Mouse (Mus musculus) midbrain, embryonic 13.5 days (tissue): ENCODE measurements at regions not wholly inside any gene's neighbourhood (a gene's known extent, or its start where the extent isn't known, plus 50 kb on each side); places are given as distances from the start of the nearest gene placed in this dataset.

Experiments
- ATAC-seq: fragments of 200-750 bp; cut with Nextera tagmentation; 2 replicates; pipeline ENCODE4 v1.8.0; 2017; ENCODE audit warnings: mild to moderate bottlenecking, moderate TSS enrichment, moderate library complexity
- H3K27ac ChIP-seq: fragments of 300-500 bp; sonication (generic); 2 replicates; pipeline ENCODE4 v1.5.1; 2015; ENCODE audit warnings: inconsistent platforms, mild to moderate bottlenecking, moderate library complexity
- H3K27me3 ChIP-seq: fragments of 300-500 bp; sonication (generic); 2 replicates; pipeline ENCODE4 v1.6.1; 2015; ENCODE audit warnings: mild to moderate bottlenecking, inconsistent platforms
- H3K36me3 ChIP-seq: fragments of 300-500 bp; sonication (generic); 2 replicates; pipeline ENCODE4 v1.6.1; 2015; ENCODE audit warnings: mild to moderate bottlenecking, inconsistent platforms
- H3K4me1 ChIP-seq: fragments of 300-500 bp; sonication (generic); replicated peaks from 2 replicates; pipeline ENCODE4 v1.6.1; 2015; ENCODE audit warnings: inconsistent platforms
- H3K4me2 ChIP-seq: fragments of 300-500 bp; sonication (generic); replicated peaks from 2 replicates; pipeline ENCODE4 v1.6.1; 2015; ENCODE audit warnings: moderate library complexity, mild to moderate bottlenecking, inconsistent platforms
- H3K4me3 ChIP-seq: fragments of 300-500 bp; sonication (generic); replicated peaks from 2 replicates; pipeline ENCODE4 v1.5.1; 2015; ENCODE audit warnings: mild to moderate bottlenecking, inconsistent platforms
- H3K9ac ChIP-seq: fragments of 300-500 bp; sonication (generic); replicated peaks from 2 replicates; pipeline ENCODE4 v1.6.1; 2015; ENCODE audit warnings: mild to moderate bottlenecking, inconsistent platforms
- H3K9me3 ChIP-seq: fragments of 300-500 bp; sonication (generic); 2 replicates; pipeline ENCODE4 v1.6.1; 2016; ENCODE audit warnings: mild to moderate bottlenecking, inconsistent platforms
- WGBS: fragments of 180-500 bp; shearing (Covaris S2); methylation state at CpG from one replicate; pipeline ENCODE4 v1.1.7; 2015; 5-methylcytosine and 5-hydroxymethylcytosine counted together

DNA sequence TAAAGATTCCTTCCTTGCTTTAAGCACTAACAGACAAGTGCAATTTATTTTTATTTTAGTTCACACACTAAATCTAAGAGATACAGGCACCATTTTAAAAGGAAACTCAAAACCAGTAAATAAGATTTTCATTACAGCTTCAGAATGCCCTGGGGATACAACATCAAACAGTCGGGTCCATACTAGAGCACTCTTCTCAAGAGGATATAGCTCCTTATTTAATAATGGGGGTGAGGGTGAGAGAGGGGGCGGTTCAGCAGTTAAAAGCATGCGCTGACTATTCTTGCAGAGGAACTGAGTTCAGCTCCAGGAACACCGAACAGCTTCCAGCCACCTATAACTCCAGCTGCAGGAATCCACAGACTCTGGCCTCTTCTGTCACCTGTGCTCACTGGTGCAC, 164.2 kb downstream of the Twistnb start:
- no peaks in the 10 kb centered on the region for H3K36me3 ChIP-seq
- no peak; the same call in 1 of the 2 replicates for ATAC-seq
- peaks cover 11% of the 10 kb centered on the region for H3K4me1 ChIP-seq
- H3K27ac ChIP-seq = no peak overlapping the region
- no peaks in the 10 kb centered on the region for H3K27me3 ChIP-seq
- no peak overlapping the region for H3K9ac ChIP-seq
- no peak overlapping the region for H3K4me2 ChIP-seq
- H3K4me3 ChIP-seq = no peak overlapping the region
- WGBS = 67% methylated on average over 4 of the region's 4 CpGs
- no peaks in the 10 kb centered on the region for H3K9me3 ChIP-seq

DNA sequence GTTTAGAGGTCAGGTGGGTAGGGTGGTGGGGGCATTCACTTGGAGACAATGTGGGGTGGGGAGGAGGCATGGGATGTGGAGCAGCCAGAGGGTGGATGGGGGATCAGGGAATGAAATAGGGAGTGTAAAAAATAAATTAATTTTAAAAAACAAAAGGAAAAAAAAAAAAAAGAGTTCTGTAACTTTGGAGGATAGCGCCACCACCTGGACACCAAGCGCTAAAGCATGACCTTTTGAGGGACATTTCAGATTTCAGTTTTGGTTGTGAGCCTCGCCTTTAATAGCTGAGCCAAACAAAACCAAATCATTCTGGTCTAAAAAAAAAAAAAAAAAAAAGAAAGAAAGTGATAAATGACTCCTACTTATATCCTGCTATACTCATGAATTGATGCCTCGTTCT, 176.0 kb downstream of the Twistnb start:
- WGBS = 50% methylated on average over 4 of the region's 4 CpGs
- Histone ChIP-seq H3K27me3 (no peaks in the 10 kb centered on the region), H3K4me2 (no peak overlapping the region), H3K4me3 (no peak overlapping the region), H3K4me1 (no peaks in the 10 kb centered on the region), H3K9me3 (no peaks in the 10 kb centered on the region), H3K27ac (no peak overlapping the region), H3K9ac (no peak overlapping the region), H3K36me3 (no peaks in the 10 kb centered on the region)
- no peak for ATAC-seq

DNA sequence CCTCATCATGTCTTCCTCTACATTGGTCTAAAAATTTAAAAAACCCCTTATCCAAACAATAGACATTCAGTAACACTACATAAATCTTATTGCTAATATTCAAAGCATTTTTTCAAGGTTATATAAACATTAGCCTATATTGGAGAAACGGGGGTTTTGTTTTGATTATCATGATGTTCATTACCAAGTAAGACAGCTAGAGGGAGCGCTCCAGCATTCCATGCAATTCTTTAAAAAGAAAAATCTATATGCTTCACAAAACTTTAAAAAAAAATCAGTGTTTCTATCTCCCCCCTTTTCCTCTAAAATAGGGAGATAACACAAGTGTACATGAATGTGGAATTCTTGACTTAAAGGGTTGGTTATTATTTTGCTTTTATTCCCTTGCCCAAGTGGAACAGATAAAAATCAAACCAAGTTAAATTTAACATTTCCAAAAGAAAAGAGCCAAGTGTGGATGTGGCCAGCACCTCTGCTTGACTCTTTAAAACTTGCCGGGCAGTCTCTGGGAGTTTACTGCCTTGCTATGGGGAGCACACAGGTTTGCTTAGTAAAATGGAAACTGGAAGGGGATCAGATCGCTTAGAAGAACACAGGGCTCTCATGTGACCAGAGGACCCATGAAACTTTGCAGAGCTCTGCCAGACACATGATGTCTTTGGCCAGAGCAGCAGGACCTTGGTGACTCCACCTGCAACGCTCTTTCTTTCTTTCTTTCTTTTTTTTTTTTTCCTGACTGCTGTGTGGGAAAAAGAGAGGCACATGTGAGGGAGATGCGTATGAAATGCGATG, 178.6 kb downstream of the Twistnb start:
- H3K9ac ChIP-seq = no peak overlapping the region
- no peaks in the 10 kb centered on the region for H3K9me3 ChIP-seq
- no peak for ATAC-seq
- no peaks in the 10 kb centered on the region for H3K36me3 ChIP-seq
- 78% methylated on average over 7 of the region's 7 CpGs for WGBS
- no peak overlapping the region for H3K4me3 ChIP-seq
- H3K27me3 ChIP-seq = no peaks in the 10 kb centered on the region
- no peak overlapping the region for H3K27ac ChIP-seq
- H3K4me1 ChIP-seq = no peaks in the 10 kb centered on the region
- no peak overlapping the region for H3K4me2 ChIP-seq

DNA sequence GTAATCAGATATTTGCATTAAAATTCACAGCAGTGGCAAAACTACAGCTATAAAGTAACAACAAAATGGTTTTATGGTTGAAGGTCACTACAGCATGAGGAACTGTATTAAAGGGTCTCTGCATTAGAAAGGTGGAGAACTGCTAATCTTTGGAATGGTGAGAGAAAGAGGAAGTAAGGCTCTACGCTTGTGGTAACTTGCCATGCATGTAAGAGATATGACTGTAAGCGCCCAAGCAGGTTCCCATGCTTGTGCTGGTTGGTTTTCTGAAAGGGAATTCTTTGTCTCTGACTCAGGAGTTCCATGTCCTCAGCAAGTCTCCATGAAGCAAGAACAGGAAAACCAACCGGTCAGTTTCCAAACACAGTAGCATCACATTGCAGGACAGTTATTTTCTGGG, 182.9 kb downstream of the Twistnb start:
- H3K4me3 ChIP-seq = no peak overlapping the region
- no peak overlapping the region for H3K4me2 ChIP-seq
- no peaks in the 10 kb centered on the region for H3K36me3 ChIP-seq
- 78% methylated on average over 3 of the region's 3 CpGs for WGBS
- no peak overlapping the region for H3K9ac ChIP-seq
- no peaks in the 10 kb centered on the region for H3K27me3 ChIP-seq
- no peaks in the 10 kb centered on the region for H3K9me3 ChIP-seq
- no peaks in the 10 kb centered on the region for H3K4me1 ChIP-seq
- no peak for ATAC-seq
- H3K27ac ChIP-seq = no peak overlapping the region

DNA sequence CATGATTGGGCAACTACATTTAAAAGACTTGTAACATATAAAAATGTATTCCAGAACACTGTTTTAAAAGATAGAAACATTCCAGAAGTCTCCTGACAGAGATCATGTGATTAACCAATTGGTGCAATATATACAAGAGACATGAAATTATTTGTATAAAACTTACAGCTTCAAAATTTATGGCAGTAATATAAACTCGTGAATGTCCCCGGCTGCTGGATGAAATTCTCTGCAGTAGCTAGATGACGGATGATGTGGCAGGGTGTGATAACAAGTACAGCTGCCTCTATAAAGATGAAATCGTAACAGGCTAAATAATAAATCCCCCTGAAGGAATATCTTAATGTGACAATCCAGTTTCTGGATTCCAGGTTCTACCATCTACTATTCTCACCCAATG, 191.0 kb downstream of the Twistnb start:
- Histone ChIP-seq H3K27ac (no peak overlapping the region), H3K4me1 (no peaks in the 10 kb centered on the region), H3K9me3 (no peaks in the 10 kb centered on the region), H3K4me2 (no peak overlapping the region), H3K36me3 (no peaks in the 10 kb centered on the region), H3K9ac (no peak overlapping the region), H3K4me3 (no peak overlapping the region), H3K27me3 (no peaks in the 10 kb centered on the region)
- 93% methylated on average over 4 of the region's 4 CpGs for WGBS
- no peak for ATAC-seq

DNA sequence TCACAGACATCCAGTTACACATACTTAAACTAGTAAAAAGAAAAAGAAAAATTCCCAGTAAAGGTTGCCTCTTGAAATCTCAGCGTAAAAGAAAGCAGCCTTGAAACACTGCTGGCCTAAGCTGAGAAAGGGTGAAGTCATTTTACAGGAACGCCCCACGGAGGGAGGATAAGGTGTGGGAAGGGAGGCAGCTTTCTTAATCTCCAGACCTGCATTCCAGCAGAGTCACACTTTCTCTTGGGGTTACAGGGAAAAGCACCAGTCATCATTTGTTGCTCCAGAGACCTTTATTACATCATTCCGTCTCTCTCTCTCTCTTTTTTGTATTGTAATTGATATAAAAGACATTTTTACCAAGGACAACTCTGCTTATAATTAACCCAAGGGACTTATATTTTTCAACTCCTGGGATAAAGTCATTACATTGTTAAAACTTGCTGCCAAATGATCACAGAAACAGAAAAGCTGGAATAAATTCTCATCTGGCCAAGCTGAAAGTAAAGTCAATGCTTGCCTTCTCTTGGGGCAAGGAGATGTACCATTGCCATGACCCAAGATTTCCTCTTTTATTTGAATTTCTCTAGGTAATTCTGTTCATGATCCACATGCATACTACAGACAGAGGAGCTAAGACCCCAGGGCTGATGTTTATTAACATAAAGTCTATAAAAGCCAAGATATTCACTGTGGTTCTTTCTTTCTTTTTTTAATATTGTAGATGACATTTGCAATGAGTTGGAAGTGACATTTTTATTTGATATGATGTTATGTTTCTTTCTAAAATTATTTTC, 196.9 kb downstream of the Twistnb start:
- Histone ChIP-seq H3K9me3 (no peaks in the 10 kb centered on the region), H3K36me3 (no peaks in the 10 kb centered on the region), H3K4me1 (no peaks in the 10 kb centered on the region), H3K4me2 (no peak overlapping the region), H3K27ac (no peak overlapping the region), H3K9ac (no peak overlapping the region), H3K4me3 (no peak overlapping the region), H3K27me3 (no peaks in the 10 kb centered on the region)
- ATAC-seq = no peak
- 81% methylated on average over 4 of the region's 4 CpGs for WGBS

DNA sequence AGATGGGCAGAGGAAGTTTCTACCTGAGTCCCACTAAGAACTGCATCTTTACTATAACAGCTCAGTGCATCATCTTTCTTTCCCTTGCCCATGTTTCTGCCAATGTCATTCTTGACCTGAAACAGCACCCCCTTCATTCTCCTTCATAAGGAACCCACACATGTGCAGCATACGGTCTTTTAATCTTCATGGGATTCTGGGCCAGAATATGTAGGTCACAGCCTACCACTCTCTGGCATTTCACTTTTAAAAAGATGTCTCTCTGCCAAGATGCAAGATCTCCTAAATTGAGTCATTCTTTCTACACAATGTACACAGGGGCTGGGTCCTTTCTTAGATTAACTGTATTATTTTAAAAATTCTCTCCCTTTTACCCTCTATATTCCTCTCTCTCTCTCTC, 223.2 kb downstream of the Twistnb start:
- no peak for ATAC-seq
- H3K4me2 ChIP-seq = no peak overlapping the region
- H3K4me3 ChIP-seq = no peak overlapping the region
- peaks cover 6% of the 10 kb centered on the region for H3K4me1 ChIP-seq
- no peaks in the 10 kb centered on the region for H3K27me3 ChIP-seq
- no peak overlapping the region for H3K9ac ChIP-seq
- H3K36me3 ChIP-seq = no peaks in the 10 kb centered on the region
- H3K9me3 ChIP-seq = no peaks in the 10 kb centered on the region
- H3K27ac ChIP-seq = no peak overlapping the region
- 89% methylated on average over 1 of the region's 1 CpGs for WGBS

DNA sequence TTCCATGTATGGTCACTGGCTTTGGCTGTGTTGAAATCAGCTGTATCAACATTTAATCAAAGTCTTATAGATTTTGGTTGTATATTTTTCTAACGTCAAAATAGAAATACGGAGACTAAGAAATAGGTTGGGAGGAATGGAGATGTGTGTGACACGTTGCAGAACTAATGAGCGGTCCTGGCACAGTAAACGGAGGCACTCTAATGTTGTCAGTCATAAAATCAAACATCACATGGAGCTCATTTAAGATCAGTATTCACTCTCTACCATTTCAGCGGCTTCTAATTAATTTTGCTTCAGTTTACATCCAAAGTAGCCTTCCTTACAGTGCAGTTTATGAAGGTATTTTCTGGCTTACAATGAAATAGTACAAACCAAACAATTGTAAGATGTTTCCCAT, 246.1 kb downstream of the Twistnb start:
- ATAC-seq = no peak
- H3K27me3 ChIP-seq = no peaks in the 10 kb centered on the region
- no peaks in the 10 kb centered on the region for H3K9me3 ChIP-seq
- no peak overlapping the region for H3K27ac ChIP-seq
- no peak overlapping the region for H3K4me3 ChIP-seq
- H3K4me2 ChIP-seq = no peak overlapping the region
- H3K4me1 ChIP-seq = no peaks in the 10 kb centered on the region
- H3K9ac ChIP-seq = no peak overlapping the region
- WGBS = 90% methylated on average over 6 of the region's 6 CpGs
- no peaks in the 10 kb centered on the region for H3K36me3 ChIP-seq

DNA sequence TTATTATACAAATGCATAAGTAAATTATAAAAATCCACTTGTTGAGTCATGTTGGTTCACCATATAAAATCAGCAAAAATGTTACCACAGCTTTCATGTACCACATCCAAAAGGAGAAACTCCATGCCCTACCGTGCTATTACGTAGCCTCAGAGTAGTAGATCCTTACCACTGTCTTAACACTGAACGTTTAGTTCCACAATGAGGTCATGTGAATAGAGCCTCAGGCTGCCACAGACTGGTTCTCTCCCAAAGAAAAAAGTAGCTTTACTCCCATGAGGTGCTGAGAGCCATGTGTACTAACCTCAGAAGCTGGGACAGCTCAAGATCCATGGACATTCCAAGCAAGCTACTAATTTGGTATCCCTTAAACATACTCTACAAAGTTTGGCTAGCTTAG, 235.4 kb upstream of the Ferd3l start:
- no peak overlapping the region for H3K4me2 ChIP-seq
- no peaks in the 10 kb centered on the region for H3K36me3 ChIP-seq
- no peaks in the 10 kb centered on the region for H3K27me3 ChIP-seq
- H3K27ac ChIP-seq = no peak overlapping the region
- no peak overlapping the region for H3K4me3 ChIP-seq
- H3K4me1 ChIP-seq = no peaks in the 10 kb centered on the region
- no peak for ATAC-seq
- H3K9ac ChIP-seq = no peak overlapping the region
- WGBS = 92% methylated on average over 3 of the region's 3 CpGs
- no peaks in the 10 kb centered on the region for H3K9me3 ChIP-seq

DNA sequence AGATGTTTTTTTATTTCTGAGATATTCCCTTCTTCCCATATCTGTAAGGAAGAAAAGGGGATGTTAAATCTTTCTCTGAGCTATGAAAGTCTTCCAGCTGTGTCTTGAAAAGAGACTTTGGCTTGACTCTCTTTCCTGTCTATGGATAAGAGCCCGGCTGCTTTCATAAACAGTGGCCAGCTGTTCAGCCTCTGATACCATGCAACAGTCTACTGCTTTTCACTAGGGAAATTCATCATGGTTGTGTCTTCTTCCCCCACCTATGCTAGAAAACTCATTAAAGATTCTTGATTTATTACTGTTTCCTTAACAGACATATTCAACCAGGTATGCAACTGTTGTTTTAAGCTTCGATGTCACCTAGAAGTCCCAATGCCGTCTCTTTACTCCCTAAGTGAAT, 213.8 kb upstream of the Ferd3l start:
- Histone ChIP-seq H3K27me3 (no peaks in the 10 kb centered on the region), H3K9ac (no peak overlapping the region), H3K9me3 (no peaks in the 10 kb centered on the region), H3K4me1 (peaks cover 7% of the 10 kb centered on the region; the same call in 1 of the 2 replicates), H3K4me3 (no peak overlapping the region), H3K4me2 (no peak overlapping the region), H3K36me3 (no peaks in the 10 kb centered on the region), H3K27ac (no peak overlapping the region)
- no peak for ATAC-seq
- 86% methylated on average over 3 of the region's 3 CpGs for WGBS

DNA sequence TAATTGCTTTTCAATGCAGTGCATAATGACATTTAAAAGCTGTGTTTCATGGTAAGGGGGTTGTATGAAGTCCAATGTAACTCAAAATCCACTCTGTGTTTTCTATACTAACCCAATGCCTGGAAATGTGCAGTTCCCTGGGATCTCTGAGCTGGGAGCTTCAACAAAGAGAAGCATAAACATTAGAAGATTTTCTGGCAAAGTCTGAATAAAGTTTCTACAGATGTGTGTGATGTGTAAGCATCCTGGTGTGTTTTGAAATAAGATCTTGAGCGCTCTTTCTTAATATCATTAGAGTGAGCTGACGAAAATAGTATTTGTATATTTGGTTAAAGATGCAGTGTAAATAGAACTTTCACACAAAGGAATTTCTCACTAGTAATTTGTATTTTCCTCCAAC, 212.2 kb upstream of the Ferd3l start:
- no peak overlapping the region for H3K9ac ChIP-seq
- H3K27ac ChIP-seq = no peak overlapping the region
- 88% methylated on average over 2 of the region's 2 CpGs for WGBS
- H3K36me3 ChIP-seq = no peaks in the 10 kb centered on the region
- H3K4me3 ChIP-seq = no peak overlapping the region
- H3K27me3 ChIP-seq = no peaks in the 10 kb centered on the region
- no peaks in the 10 kb centered on the region for H3K9me3 ChIP-seq
- peaks cover 7% of the 10 kb centered on the region; the same call in 1 of the 2 replicates for H3K4me1 ChIP-seq
- no peak overlapping the region for H3K4me2 ChIP-seq
- ATAC-seq = no peak

DNA sequence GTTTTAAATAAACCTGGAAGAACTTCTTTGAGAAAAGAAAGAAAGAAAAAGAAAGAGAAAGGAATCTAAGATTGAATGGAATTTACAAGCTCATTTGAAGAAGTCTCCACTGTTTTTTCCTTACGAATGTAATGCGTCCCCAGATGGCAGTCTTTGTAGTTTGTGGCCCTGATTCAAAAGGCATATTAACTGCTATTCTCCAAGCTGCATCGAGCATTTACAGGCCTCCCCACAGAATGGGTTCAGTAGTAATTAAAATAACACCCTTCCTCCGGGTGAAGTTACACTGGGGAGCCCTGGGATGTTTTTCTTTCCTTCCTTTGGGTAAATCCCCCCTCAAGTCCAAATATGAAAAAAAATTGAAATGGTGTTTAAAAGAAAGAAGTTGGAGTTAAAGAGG, 211.2 kb upstream of the Ferd3l start:
- no peak for ATAC-seq

More for the DNA sequence above, 211.2 kb upstream of the Ferd3l start:
- Histone ChIP-seq H3K9ac (no peak overlapping the region), H3K4me1 (peaks cover 7% of the 10 kb centered on the region; the same call in 1 of the 2 replicates), H3K36me3 (no peaks in the 10 kb centered on the region), H3K27me3 (no peaks in the 10 kb centered on the region), H3K27ac (no peak overlapping the region), H3K4me3 (no peak overlapping the region), H3K4me2 (no peak overlapping the region), H3K9me3 (no peaks in the 10 kb centered on the region)
- 35% methylated on average over 4 of the region's 4 CpGs for WGBS
